Mouse (Mus musculus) adrenal gland, adult (tissue): ENCODE data around the gene Fbxl12.

ENCODE experiments used
- DNase-seq, 2 experiments: peaks; one replicate each; pipeline ENCODE4 v3.0.0; 2022 to 2023; ENCODE audit warnings: low spot score in 1 of 2; ENCODE audit not compliant: inconsistent age in 2 of 2

Fbxl12 gene

GRCm38 (mm10) chr9:20581175-20581634 lies 63.4 kb downstream of the Fbxl12 start, which contains the start of gene Zfp846:
Gene Zfp846, plus strand, starts transcription at chr9:20581291.
- peak; percentile 99 to 100 for DNase-seq

- no peak for DNase-seq
Observed at GRCm38 (mm10) chr9:20576591-20576990, 68.0 kb downstream of the Fbxl12 start.

- no peak for DNase-seq
Observed at GRCm38 (mm10) chr9:20571060-20571459, 73.5 kb downstream of the Fbxl12 start.
